Mouse (Mus musculus) cortical plate, adult 2 months (tissue): ENCODE measurements around the gene Mcam. TPM values are rescaled to one million over a fixed set of nuclear protein-coding genes. Genes with fewer than 3 reads are reported as not detected.
A peak's percentile ranks its signal among the peaks of the same experiment; 100 is the strongest.

Experiments
- H3K27ac ChIP-seq: fragments of 200-500 bp; 2 replicates; pipeline ENCODE4 v1.5.1; 2012; ENCODE audit warnings: low read length, control low read depth, inconsistent platforms; ENCODE audit not compliant: insufficient read depth
- H3K4me1 ChIP-seq: fragments of 200-500 bp; 2 replicates; pipeline ENCODE4 v1.6.1; 2011; ENCODE audit warnings: low read length; ENCODE audit not compliant: control insufficient read depth, insufficient read depth
- H3K4me3 ChIP-seq: fragments of 200-500 bp; 2 replicates; pipeline ENCODE4 v1.5.1; 2011; ENCODE audit warnings: mild to moderate bottlenecking, low read length, control low read depth; ENCODE audit not compliant: insufficient read depth
- CTCF ChIP-seq: fragments of 200-500 bp; IDR thresholded peaks from 2 replicates; pipeline ENCODE4 v1.5.1; 2011; ENCODE audit warnings: mild to moderate bottlenecking, control low read depth, low read length; ENCODE audit not compliant: insufficient read depth; ENCODE audit errors: extremely low read depth
- POLR2A ChIP-seq: fragments of 200-500 bp; IDR thresholded peaks from 2 replicates; pipeline ENCODE4 v1.6.1; 2011; ENCODE audit warnings: mild to moderate bottlenecking, low read length, control low read depth; ENCODE audit not compliant: insufficient read depth; ENCODE audit errors: extremely low read depth
- polyA plus RNA-seq: library from polyadenylated mRNA; depleted of rRNA; stranded (reverse); fragments of >200 nt; gene quantifications from 2 replicates; pipeline ENCODE4 v1.2.3, GENCODE M21; 2012

Mcam gene
- polyA plus RNA-seq, 1 experiment: 27.4 TPM

- Histone ChIP-seq H3K27ac (no peak overlapping the region), H3K4me3 (no peak overlapping the region), H3K4me1 (no peaks in the 10 kb centered on the region)
- TF ChIP-seq POLR2A (no peak), CTCF (peak; percentile 28; the same call in 1 of the 2 replicates)
These were observed 13.0 kb downstream of the Mcam start for GRCm38 (mm10) chr9:44147290-44147689.

GRCm38 (mm10) chr9:44159886-44160285 lies 25.6 kb downstream of the Mcam start:
- Histone ChIP-seq H3K4me1 (no peaks in the 10 kb centered on the region), H3K4me3 (no peak overlapping the region), H3K27ac (no peak overlapping the region)
- TF ChIP-seq CTCF (no peak), POLR2A (no peak)

- TF ChIP-seq POLR2A (no peak), CTCF (no peak)
- Histone ChIP-seq H3K27ac (no peak overlapping the region), H3K4me1 (no peaks in the 10 kb centered on the region), H3K4me3 (no peak overlapping the region)
These were observed 34.7 kb downstream of the Mcam start for GRCm38 (mm10) chr9:44168931-44169330.

- no peak overlapping the region for H3K4me3 ChIP-seq
- no peak for TF ChIP-seq POLR2A
- TF ChIP-seq CTCF: no peak
- H3K4me1 ChIP-seq: no peaks in the 10 kb centered on the region
- H3K27ac ChIP-seq: peak overlapping the region; percentile 35
These were observed 36.5 kb downstream of the Mcam start for GRCm38 (mm10) chr9:44170691-44171151.

- TF ChIP-seq CTCF (no peak), POLR2A (no peak)
- no peak overlapping the region for H3K4me3 ChIP-seq
- peaks cover 2% of the 10 kb centered on the region; the same call in 1 of the 2 replicates for H3K4me1 ChIP-seq
- H3K27ac ChIP-seq: no peak overlapping the region
These were observed 41.3 kb downstream of the Mcam start for GRCm38 (mm10) chr9:44175556-44175955.

- peaks cover 2% of the 10 kb centered on the region; the same call in 1 of the 2 replicates for H3K4me1 ChIP-seq
- H3K4me3 ChIP-seq: no peak overlapping the region
- H3K27ac ChIP-seq: no peak overlapping the region
- TF ChIP-seq POLR2A: no peak
- TF ChIP-seq CTCF: no peak
These were observed 41.7 kb downstream of the Mcam start for GRCm38 (mm10) chr9:44175957-44176356.

- H3K27ac ChIP-seq: no peak overlapping the region
- TF ChIP-seq CTCF (no peak), POLR2A (no peak)
- no peak overlapping the region for H3K4me3 ChIP-seq
- H3K4me1 ChIP-seq: peaks cover 2% of the 10 kb centered on the region
These were observed 43.1 kb downstream of the Mcam start for GRCm38 (mm10) chr9:44177405-44177804.

GRCm38 (mm10) chr9:44178389-44178788 lies 44.1 kb downstream of the Mcam start:
- Histone ChIP-seq H3K4me1 (peaks cover 2% of the 10 kb centered on the region), H3K27ac (no peak overlapping the region), H3K4me3 (no peak overlapping the region)
- TF ChIP-seq CTCF (0 out of 2 replicates have a peak, but pooled peaks have one; percentile 13), POLR2A (no peak)

- H3K4me1 ChIP-seq: peaks cover 2% of the 10 kb centered on the region
These were observed 44.5 kb downstream of the Mcam start for GRCm38 (mm10) chr9:44178811-44179210.

GRCm38 (mm10) chr9:44181537-44181936 lies 47.3 kb downstream of the Mcam start:
- Histone ChIP-seq H3K4me3 (no peak overlapping the region), H3K27ac (no peak overlapping the region)
- no peak for TF ChIP-seq CTCF

More at GRCm38 (mm10) chr9:44178811-44179210, 44.5 kb downstream of the Mcam start:
- Histone ChIP-seq H3K4me3 (no peak overlapping the region), H3K27ac (no peak overlapping the region)
- TF ChIP-seq POLR2A (no peak), CTCF (no peak)

More at GRCm38 (mm10) chr9:44181537-44181936, 47.3 kb downstream of the Mcam start:
- H3K4me1 ChIP-seq: no peaks in the 10 kb centered on the region; the same call in 1 of the 2 replicates
